Mouse (Mus musculus): ENCODE data around the gene 2310022A10Rik. TPM values are rescaled to one million over a fixed set of nuclear protein-coding genes. Genes with fewer than 3 reads are reported as not detected.
A peak's percentile ranks its signal among the peaks of the same experiment; 100 is the strongest.

2310022A10Rik gene
- polyA plus RNA-seq, 1 experiment, result 25.9 TPM

GRCm38 (mm10) chr7:27572133-27572532 is 19.1 kb downstream of the 2310022A10Rik start:
- no peaks in the 10 kb centered on the region for H3K27me3 ChIP-seq (ENCODE audit: control insufficient read depth, insufficient read depth, low read length)
- peaks cover 22% of the 10 kb centered on the region for H3K36me3 ChIP-seq (ENCODE audit: control insufficient read depth, insufficient read depth, low read length)
- WGBS, result 84% methylated on average over 4 of the region's 4 CpGs
- H3K4me3 ChIP-seq (ENCODE audit: extremely low read depth, insufficient read depth, insufficient read length), result no peak overlapping the region
- no peaks in the 10 kb centered on the region; the same call in 1 of the 2 replicates for H3K4me1 ChIP-seq (ENCODE audit: control insufficient read depth, insufficient read depth, insufficient read length)
- DNase-seq (ENCODE audit: low read depth in 1 of 2, low spot score in 2 of 2), result no peak
- TF ChIP-seq CTCF (IDR thresholded peaks at IDR 0.05; ENCODE audit: extremely low read depth, insufficient read depth, insufficient read length, insufficient replicate concordance) (no peak), POLR2A (IDR thresholded peaks at IDR 0.05; ENCODE audit: low read depth, low read length) (no peak)
- no peak overlapping the region for H3K27ac ChIP-seq (ENCODE audit: insufficient read depth, low read length)

DNA sequence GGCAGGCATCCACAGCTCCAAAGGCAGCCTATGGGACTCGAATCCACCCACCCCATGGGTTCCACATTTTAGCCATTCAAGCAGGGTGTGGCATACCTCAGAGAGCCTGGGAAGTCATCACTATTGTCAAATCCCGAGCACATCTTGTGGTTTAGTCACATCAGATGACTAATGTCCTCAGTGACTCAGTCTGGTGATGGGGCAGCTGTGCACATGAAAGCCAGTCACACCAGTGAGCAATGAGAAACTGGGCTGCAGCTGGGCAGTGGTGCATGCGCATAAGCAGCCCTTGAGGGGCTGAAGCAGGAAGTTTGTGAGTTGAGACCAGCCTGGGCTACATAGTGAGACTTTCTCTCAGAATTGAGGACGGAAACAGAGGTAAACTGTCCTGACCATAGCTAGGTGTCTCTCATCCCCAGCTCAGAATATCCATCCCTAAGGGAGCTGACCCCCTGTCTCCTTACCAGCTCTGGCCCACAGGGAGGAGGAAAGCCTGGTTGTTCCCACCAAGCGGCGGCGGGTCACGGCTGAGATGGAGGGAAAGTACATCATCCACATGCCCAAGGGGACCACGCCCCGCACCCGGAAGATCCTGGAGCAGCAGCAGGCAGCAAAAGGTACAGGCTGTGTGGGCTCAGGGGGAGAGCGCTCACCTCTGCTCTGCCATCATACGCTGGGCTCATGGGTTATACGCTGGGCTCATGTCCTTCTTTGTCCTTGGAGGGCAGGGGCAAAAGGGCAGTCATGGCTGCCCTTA is 21.3 kb downstream of the 2310022A10Rik start:
- Histone ChIP-seq H3K36me3 (ENCODE audit: control insufficient read depth, insufficient read depth, low read length) (peaks cover 16% of the 10 kb centered on the region), H3K27me3 (ENCODE audit: control insufficient read depth, insufficient read depth, low read length) (no peaks in the 10 kb centered on the region), H3K4me3 (ENCODE audit: extremely low read depth, insufficient read depth, insufficient read length) (no peak overlapping the region), H3K27ac (ENCODE audit: insufficient read depth, low read length) (no peak overlapping the region), H3K4me1 (ENCODE audit: control insufficient read depth, insufficient read depth, insufficient read length) (no peaks in the 10 kb centered on the region; the same call in 1 of the 2 replicates)
- TF ChIP-seq CTCF (IDR thresholded peaks at IDR 0.05; ENCODE audit: extremely low read depth, insufficient read depth, insufficient read length, insufficient replicate concordance), result no peak
- TF ChIP-seq POLR2A (IDR thresholded peaks at IDR 0.05; ENCODE audit: low read depth, low read length), result no peak
- 85% methylated on average over 14 of the region's 14 CpGs for WGBS
- no peak for DNase-seq (ENCODE audit: low read depth in 1 of 2, low spot score in 2 of 2)

DNA sequence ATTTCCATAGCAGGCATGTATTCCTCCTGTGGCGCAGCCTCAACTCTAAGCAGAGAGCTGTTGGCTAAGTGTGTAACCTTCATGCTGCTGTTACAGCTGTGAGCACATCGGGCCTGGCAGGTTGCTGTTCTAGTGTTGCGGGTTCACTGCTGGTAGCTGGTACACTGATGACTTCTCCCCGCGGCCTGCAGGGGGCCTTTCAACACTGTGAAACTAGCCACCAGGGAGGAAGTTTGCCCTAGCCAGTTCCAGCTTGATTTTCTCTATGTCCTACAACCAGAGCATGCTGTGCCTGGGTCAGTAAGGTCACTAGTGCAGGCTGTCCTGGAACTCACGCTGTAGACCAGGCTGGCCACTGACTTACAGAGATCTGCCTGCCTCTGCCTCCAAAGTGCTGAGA is 23.9 kb downstream of the 2310022A10Rik start:
- no peaks in the 10 kb centered on the region for H3K27me3 ChIP-seq (ENCODE audit: control insufficient read depth, insufficient read depth, low read length)
- 67% methylated on average over 6 of the region's 6 CpGs for WGBS

GRCm38 (mm10) chr7:27577589-27577988 is 24.6 kb downstream of the 2310022A10Rik start:
- TF ChIP-seq POLR2A (IDR thresholded peaks at IDR 0.05; ENCODE audit: low read depth, low read length) (no peak), CTCF (IDR thresholded peaks at IDR 0.05; ENCODE audit: extremely low read depth, insufficient read depth, insufficient read length, insufficient replicate concordance) (no peak)
- Histone ChIP-seq H3K27me3 (ENCODE audit: control insufficient read depth, insufficient read depth, low read length) (no peaks in the 10 kb centered on the region), H3K27ac (ENCODE audit: insufficient read depth, low read length) (no peak overlapping the region), H3K4me1 (ENCODE audit: control insufficient read depth, insufficient read depth, insufficient read length) (no peaks in the 10 kb centered on the region; the same call in 1 of the 2 replicates), H3K36me3 (ENCODE audit: control insufficient read depth, insufficient read depth, low read length) (peaks cover 22% of the 10 kb centered on the region), H3K4me3 (ENCODE audit: extremely low read depth, insufficient read depth, insufficient read length) (no peak overlapping the region)
- DNase-seq (ENCODE audit: low read depth in 1 of 2, low spot score in 2 of 2), result no peak
- 80% methylated on average over 6 of the region's 6 CpGs for WGBS

More for the DNA sequence above, 23.9 kb downstream of the 2310022A10Rik start:
- Histone ChIP-seq H3K4me3 (ENCODE audit: extremely low read depth, insufficient read depth, insufficient read length) (no peak overlapping the region), H3K27ac (ENCODE audit: insufficient read depth, low read length) (no peak overlapping the region), H3K4me1 (ENCODE audit: control insufficient read depth, insufficient read depth, insufficient read length) (no peaks in the 10 kb centered on the region; the same call in 1 of the 2 replicates), H3K36me3 (ENCODE audit: control insufficient read depth, insufficient read depth, low read length) (peaks cover 21% of the 10 kb centered on the region)
- TF ChIP-seq CTCF (IDR thresholded peaks at IDR 0.05; ENCODE audit: extremely low read depth, insufficient read depth, insufficient read length, insufficient replicate concordance) (peak; percentile 63; the same call in 1 of the 2 replicates), POLR2A (IDR thresholded peaks at IDR 0.05; ENCODE audit: low read depth, low read length) (no peak)
- peak in 1 of 2 experiments; percentile 68 for DNase-seq (ENCODE audit: low read depth in 1 of 2, low spot score in 2 of 2)

- Histone ChIP-seq H3K27ac (ENCODE audit: insufficient read depth, low read length) (no peak overlapping the region), H3K4me3 (ENCODE audit: extremely low read depth, insufficient read depth, insufficient read length) (no peak overlapping the region), H3K4me1 (ENCODE audit: control insufficient read depth, insufficient read depth, insufficient read length) (no peaks in the 10 kb centered on the region; the same call in 1 of the 2 replicates), H3K27me3 (ENCODE audit: control insufficient read depth, insufficient read depth, low read length) (no peaks in the 10 kb centered on the region), H3K36me3 (ENCODE audit: control insufficient read depth, insufficient read depth, low read length) (peaks cover 22% of the 10 kb centered on the region)
- DNase-seq (ENCODE audit: low read depth in 1 of 2, low spot score in 2 of 2), result no peak
- 58% methylated on average over 7 of the region's 7 CpGs for WGBS
- no peak for TF ChIP-seq CTCF (IDR thresholded peaks at IDR 0.05; ENCODE audit: extremely low read depth, insufficient read depth, insufficient read length, insufficient replicate concordance)
- no peak for TF ChIP-seq POLR2A (IDR thresholded peaks at IDR 0.05; ENCODE audit: low read depth, low read length)
Observed at GRCm38 (mm10) chr7:27578465-27578864, 25.4 kb downstream of the 2310022A10Rik start.

DNA sequence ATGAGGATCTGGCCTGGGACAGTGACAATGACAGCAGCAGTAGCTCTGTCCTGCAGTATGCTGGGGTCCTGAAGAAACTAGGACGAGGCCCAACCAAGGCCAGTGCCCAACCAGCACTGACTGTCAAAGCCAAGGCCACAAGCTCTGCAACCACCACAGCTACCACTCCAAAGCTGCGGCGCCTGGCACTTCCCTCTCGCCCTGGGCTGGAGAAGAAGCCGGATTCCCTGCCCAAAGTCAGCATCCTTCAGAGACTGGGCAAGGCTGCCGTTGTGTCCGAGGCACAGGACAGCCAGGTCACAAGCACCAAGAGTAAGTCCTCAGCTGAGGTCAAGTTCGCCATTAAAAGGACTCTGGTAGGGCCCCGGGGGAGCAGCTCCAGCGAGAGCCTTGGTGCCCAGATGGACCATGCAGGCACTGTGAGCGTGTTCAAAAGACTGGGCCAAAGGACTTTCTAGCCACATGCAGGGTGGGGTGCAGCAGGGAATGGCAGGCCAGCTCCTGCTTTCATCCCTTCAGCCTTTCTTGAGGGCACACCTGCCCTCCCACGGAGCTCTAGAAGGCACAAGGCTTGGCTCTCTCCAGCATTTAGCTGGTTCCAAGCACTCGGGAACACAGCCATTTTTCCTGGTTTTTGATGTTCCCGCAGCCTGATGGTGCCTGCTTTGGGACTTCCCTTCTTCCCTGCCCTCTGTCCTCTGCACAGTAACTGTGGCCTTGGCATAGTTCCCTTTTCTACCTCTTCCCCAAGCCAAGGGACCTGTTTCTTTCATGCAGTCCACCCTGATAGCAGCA is 27.5 kb downstream of the 2310022A10Rik start:
- DNase-seq (ENCODE audit: low read depth in 1 of 2, low spot score in 2 of 2), result no peak
- Histone ChIP-seq H3K27ac (ENCODE audit: insufficient read depth, low read length) (no peak overlapping the region), H3K36me3 (ENCODE audit: control insufficient read depth, insufficient read depth, low read length) (peaks cover 19% of the 10 kb centered on the region), H3K4me3 (ENCODE audit: extremely low read depth, insufficient read depth, insufficient read length) (no peak overlapping the region), H3K27me3 (ENCODE audit: control insufficient read depth, insufficient read depth, low read length) (no peaks in the 10 kb centered on the region), H3K4me1 (ENCODE audit: control insufficient read depth, insufficient read depth, insufficient read length) (no peaks in the 10 kb centered on the region)
- WGBS, result 95% methylated on average over 14 of the region's 14 CpGs
- TF ChIP-seq CTCF (IDR thresholded peaks at IDR 0.05; ENCODE audit: extremely low read depth, insufficient read depth, insufficient read length, insufficient replicate concordance) (no peak), POLR2A (IDR thresholded peaks at IDR 0.05; ENCODE audit: low read depth, low read length) (no peak)

Data from spleen, adult 2 months (tissue).